Mouse (Mus musculus): ENCODE results near the gene Nphp4.

GRCm38 (mm10) chr4:152432308-152432707 is 44.2 kb upstream of the Nphp4 start:
- peak; percentile 58 for TF ChIP-seq CTCF (IDR thresholded peaks at IDR 0.05; ENCODE audit: low read depth)
- TF ChIP-seq EP300 (IDR thresholded peaks at IDR 0.05; ENCODE audit: low read depth) = no peak

Measured in heart, postnatal 0 days (tissue).